Mouse (Mus musculus) liver, embryonic 16.5 days (tissue): ENCODE data around the gene Crybb2. TPM values are rescaled to one million over a fixed set of nuclear protein-coding genes. Genes with fewer than 3 reads are reported as not detected.

ENCODE experiments used
- ATAC-seq: fragments of 200-750 bp; cut with Nextera tagmentation; 2 replicates; pipeline ENCODE4 v1.8.0; 2017; ENCODE audit warnings: low read depth, mild to moderate bottlenecking, moderate number of reproducible peaks, moderate library complexity
- H3K27ac ChIP-seq: fragments of 300-500 bp; sonication (generic); 2 replicates; pipeline ENCODE4 v1.5.1; 2014; ENCODE audit warnings: mild to moderate bottlenecking, low read length
- H3K27me3 ChIP-seq: fragments of 300-500 bp; sonication (generic); 2 replicates; pipeline ENCODE4 v1.6.1; 2014; ENCODE audit warnings: low read depth, low read length, mixed read lengths; ENCODE audit not compliant: control insufficient read depth, insufficient read depth
- H3K36me3 ChIP-seq: fragments of 300-500 bp; sonication (generic); 2 replicates; pipeline ENCODE4 v1.6.1; 2014; ENCODE audit warnings: mild to moderate bottlenecking; ENCODE audit not compliant: control insufficient read depth, insufficient read depth
- H3K4me1 ChIP-seq: fragments of 300-500 bp; sonication (generic); 2 replicates; pipeline ENCODE4 v1.6.1; 2014; ENCODE audit warnings: low read depth, low read length, mixed read lengths; ENCODE audit not compliant: control insufficient read depth
- H3K4me2 ChIP-seq: fragments of 300-500 bp; sonication (generic); 2 replicates; pipeline ENCODE4 v1.6.1; 2014; ENCODE audit warnings: low read depth, low read length, mixed read lengths
- H3K4me3 ChIP-seq: fragments of 300-500 bp; sonication (generic); 2 replicates; pipeline ENCODE4 v1.5.1; 2014; ENCODE audit warnings: low read depth, mild to moderate bottlenecking, low read length
- H3K9ac ChIP-seq: fragments of 300-500 bp; sonication (generic); 2 replicates; pipeline ENCODE4 v1.6.1; 2014; ENCODE audit warnings: low read depth, low read length
- H3K9me3 ChIP-seq: fragments of 300-500 bp; sonication (generic); replicated peaks from 2 replicates; pipeline ENCODE4 v1.6.1; 2016; ENCODE audit warnings: low read length; ENCODE audit not compliant: control insufficient read depth
- WGBS: fragments of 180-500 bp; shearing (Covaris S2); extraction: QIAGEN DNeasy Blood & Tissue Kit; methylation state at CpG from one replicate; pipeline ENCODE4 v1.1.7; 2014; ENCODE audit not compliant: insufficient replicate concordance; 5-methylcytosine and 5-hydroxymethylcytosine counted together
- polyA plus RNA-seq: library from polyadenylated mRNA; unstranded; fragments of >200 nt; fragmentation: Nextera tagmentation; extraction: Ambion mirVana; gene quantifications from 2 replicates; pipeline ENCODE4 v1.2.1, GENCODE M21; 2015

Crybb2 gene
- polyA plus RNA-seq, 1 experiment from 2014 or later, result not detected

- H3K27ac ChIP-seq, result no peak overlapping the region
- no peak overlapping the region for H3K4me3 ChIP-seq
- no peaks in the 10 kb centered on the region for H3K27me3 ChIP-seq
- H3K9me3 ChIP-seq, result no peaks in the 10 kb centered on the region
- H3K4me2 ChIP-seq, result no peak overlapping the region
- no peaks in the 10 kb centered on the region for H3K36me3 ChIP-seq
- H3K9ac ChIP-seq, result no peak overlapping the region
- ATAC-seq, result no peak
- no peaks in the 10 kb centered on the region for H3K4me1 ChIP-seq
- WGBS, result 49% methylated on average over 7 of the region's 7 CpGs
Measured at GRCm38 (mm10) chr5:113050581-113051185, 19.2 kb downstream of the Crybb2 start.

DNA sequence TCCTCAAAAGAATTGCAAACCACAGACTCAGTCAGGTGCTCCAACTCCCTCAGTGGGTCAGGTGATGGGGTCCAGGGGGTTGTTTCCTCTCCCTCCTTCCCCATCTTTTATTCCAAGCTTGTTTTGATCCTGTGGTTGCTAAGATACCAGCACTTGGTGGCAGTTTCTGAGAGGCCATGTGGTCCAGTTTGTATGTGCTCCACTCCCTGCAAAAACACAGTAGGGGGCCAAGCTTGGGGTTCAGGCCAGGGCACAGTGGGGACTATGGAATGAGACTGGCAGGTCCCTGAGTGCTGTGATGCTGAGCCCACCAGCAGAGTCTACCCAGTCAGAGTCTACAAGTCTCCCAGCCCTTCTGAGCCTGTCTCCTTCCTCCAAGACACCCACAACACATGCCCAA lies 20.0 kb downstream of the Crybb2 start:
- no peak overlapping the region for H3K4me2 ChIP-seq
- no peak overlapping the region for H3K9ac ChIP-seq
- H3K36me3 ChIP-seq, result no peaks in the 10 kb centered on the region
- ATAC-seq, result no peak
- H3K9me3 ChIP-seq, result no peaks in the 10 kb centered on the region
- H3K27me3 ChIP-seq, result no peaks in the 10 kb centered on the region
- H3K4me3 ChIP-seq, result no peak overlapping the region
- no peak overlapping the region for H3K27ac ChIP-seq
- no peaks in the 10 kb centered on the region for H3K4me1 ChIP-seq

DNA sequence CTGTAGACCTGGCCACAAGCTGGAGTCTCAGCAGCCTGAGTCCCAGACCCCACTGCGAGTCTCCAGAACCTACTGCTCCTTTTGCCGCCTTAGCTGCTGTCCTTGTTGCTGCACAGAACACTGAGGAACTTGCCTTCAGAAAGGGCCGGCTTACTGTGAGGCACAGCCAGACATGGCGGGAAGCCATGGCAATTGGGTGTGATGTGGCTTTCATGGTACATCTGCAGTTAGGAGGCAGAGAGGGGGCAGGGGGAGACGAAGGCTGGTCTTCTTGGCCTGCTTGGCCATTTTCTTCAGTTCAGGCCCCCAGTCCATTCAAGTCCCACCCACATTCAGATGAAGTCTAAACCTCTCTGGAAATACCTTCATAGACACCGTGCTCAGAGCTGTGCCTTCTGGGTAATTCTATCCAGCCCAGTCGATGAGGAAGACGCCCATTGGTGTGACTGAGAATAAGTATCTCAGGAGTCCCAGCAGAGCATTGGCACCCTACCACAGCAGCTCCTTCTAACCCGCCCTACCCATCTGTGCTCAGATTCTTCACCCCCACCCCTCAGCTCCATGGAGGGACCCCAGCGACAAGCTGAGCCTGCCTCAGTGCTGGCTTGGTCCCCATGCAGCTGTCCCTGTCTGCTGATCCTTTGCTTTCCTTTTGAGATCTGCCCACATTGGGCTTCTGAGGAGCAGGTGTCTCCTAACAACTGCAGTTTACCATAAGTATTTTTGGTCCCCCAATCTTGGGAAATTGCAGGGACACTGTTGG lies 24.2 kb downstream of the Crybb2 start:
- H3K4me2 ChIP-seq, result no peak overlapping the region
- H3K9ac ChIP-seq, result no peak overlapping the region
- H3K27ac ChIP-seq, result no peak overlapping the region
- H3K4me3 ChIP-seq, result no peak overlapping the region
- no peaks in the 10 kb centered on the region for H3K9me3 ChIP-seq
- no peak for ATAC-seq
- H3K27me3 ChIP-seq, result no peaks in the 10 kb centered on the region
- H3K4me1 ChIP-seq, result no peaks in the 10 kb centered on the region
- 68% methylated on average over 10 of the region's 10 CpGs for WGBS
- no peaks in the 10 kb centered on the region for H3K36me3 ChIP-seq

- Histone ChIP-seq H3K4me2 (no peak overlapping the region), H3K4me1 (no peaks in the 10 kb centered on the region), H3K27me3 (no peaks in the 10 kb centered on the region), H3K9me3 (no peaks in the 10 kb centered on the region), H3K27ac (no peak overlapping the region), H3K36me3 (no peaks in the 10 kb centered on the region), H3K4me3 (no peak overlapping the region), H3K9ac (no peak overlapping the region)
- no peak for ATAC-seq
- 70% methylated on average over 8 of the region's 8 CpGs for WGBS
Measured at GRCm38 (mm10) chr5:113043531-113043930, 26.4 kb downstream of the Crybb2 start.

DNA sequence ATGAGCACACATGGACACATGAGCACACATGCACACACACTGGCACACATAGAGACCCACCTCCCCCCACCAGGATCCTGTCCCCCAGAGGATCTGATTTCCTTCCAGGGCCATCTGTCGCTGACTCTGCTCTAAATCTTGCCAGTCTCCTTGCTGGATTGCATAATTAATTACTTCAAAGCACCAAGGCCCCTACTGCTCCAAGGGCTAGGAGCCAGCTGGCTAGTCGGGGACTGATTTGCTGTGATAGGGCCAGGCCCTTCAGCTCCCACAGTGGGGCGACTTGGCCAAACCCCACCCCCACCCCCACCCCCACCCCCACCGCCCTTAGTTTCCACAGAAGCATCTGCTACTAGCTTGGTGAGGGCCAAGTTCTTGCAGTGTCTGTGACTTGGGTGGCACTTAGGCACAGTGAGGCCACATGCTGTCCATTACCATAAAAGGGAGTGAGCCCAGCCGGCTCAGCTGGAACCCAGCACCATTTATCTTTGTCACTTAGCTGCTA lies 28.3 kb downstream of the Crybb2 start:
- Histone ChIP-seq H3K4me2 (no peak overlapping the region), H3K27me3 (no peaks in the 10 kb centered on the region), H3K36me3 (no peaks in the 10 kb centered on the region), H3K9me3 (no peaks in the 10 kb centered on the region), H3K9ac (no peak overlapping the region), H3K4me1 (no peaks in the 10 kb centered on the region), H3K27ac (no peak overlapping the region), H3K4me3 (no peak overlapping the region)
- ATAC-seq, result no peak
- WGBS, result 37% methylated on average over 5 of the region's 5 CpGs

GRCm38 (mm10) chr5:113040776-113041175 lies 29.1 kb downstream of the Crybb2 start:
- WGBS, result 50% methylated on average over 6 of the region's 6 CpGs
- Histone ChIP-seq H3K27me3 (no peaks in the 10 kb centered on the region), H3K9me3 (no peaks in the 10 kb centered on the region), H3K4me3 (no peak overlapping the region), H3K36me3 (no peaks in the 10 kb centered on the region), H3K9ac (no peak overlapping the region), H3K27ac (no peak overlapping the region), H3K4me1 (no peaks in the 10 kb centered on the region), H3K4me2 (no peak overlapping the region)
- ATAC-seq, result no peak

DNA sequence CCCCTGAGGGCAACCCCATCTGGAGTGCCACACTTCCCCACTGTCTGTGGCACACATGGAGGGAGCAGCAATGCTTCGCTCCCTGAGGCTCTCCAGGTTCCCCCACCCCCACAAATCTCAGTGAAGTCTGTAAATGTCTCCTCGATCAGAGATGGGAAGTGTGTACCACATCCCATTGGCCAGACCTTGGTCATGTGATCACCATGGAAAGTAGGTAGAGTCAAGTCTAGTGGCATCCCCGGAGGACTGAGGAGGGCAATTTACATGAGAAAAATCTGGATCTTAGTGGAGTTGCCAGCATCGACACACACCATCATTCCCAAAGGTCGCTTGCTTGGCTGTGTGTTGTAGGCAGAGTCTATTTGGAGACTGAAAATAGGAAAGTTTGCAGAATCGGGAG lies 31.3 kb downstream of the Crybb2 start:
- Histone ChIP-seq H3K36me3 (no peaks in the 10 kb centered on the region), H3K4me2 (no peak overlapping the region), H3K27ac (no peak overlapping the region), H3K4me1 (no peaks in the 10 kb centered on the region), H3K9me3 (no peaks in the 10 kb centered on the region), H3K9ac (no peak overlapping the region), H3K4me3 (no peak overlapping the region), H3K27me3 (no peaks in the 10 kb centered on the region)
- 63% methylated on average over 6 of the region's 6 CpGs for WGBS
- ATAC-seq, result no peak

GRCm38 (mm10) chr5:113035094-113036047 lies 34.5 kb downstream of the Crybb2 start:
- H3K9ac ChIP-seq, result no peak overlapping the region
- H3K36me3 ChIP-seq, result no peaks in the 10 kb centered on the region
- H3K27ac ChIP-seq, result no peak overlapping the region
- WGBS, result 27% methylated on average over 10 of the region's 10 CpGs
- H3K4me2 ChIP-seq, result 0 out of 2 replicates have a peak overlapping the region, but pooled peaks have one; percentile 1
- ATAC-seq, result peak; percentile 56
- no peaks in the 10 kb centered on the region for H3K9me3 ChIP-seq
- H3K4me3 ChIP-seq, result no peak overlapping the region
- H3K27me3 ChIP-seq, result no peaks in the 10 kb centered on the region
- no peaks in the 10 kb centered on the region for H3K4me1 ChIP-seq
